Mouse (Mus musculus) limb, embryonic 12.5 days (tissue): ENCODE results near the gene Phf21a. TPM values are rescaled to one million over a fixed set of nuclear protein-coding genes. Genes with fewer than 3 reads are reported as not detected.

Source experiments
- ATAC-seq: fragments of 200-750 bp; cut with Nextera tagmentation; 2 replicates; pipeline ENCODE4 v1.8.0; 2017; ENCODE audit warnings: low read depth, moderate TSS enrichment; ENCODE audit not compliant: insufficient number of reproducible peaks, insufficient read depth, low FRiP score, low TSS enrichment
- H3K27ac ChIP-seq: fragments of 300-500 bp; sonication (generic); 2 replicates; pipeline ENCODE4 v1.5.1; 2016; ENCODE audit warnings: mild to moderate bottlenecking, moderate library complexity
- H3K27me3 ChIP-seq: fragments of 300-500 bp; sonication (generic); 2 replicates; pipeline ENCODE4 v1.6.1; 2016; ENCODE audit warnings: mild to moderate bottlenecking, moderate library complexity
- H3K36me3 ChIP-seq: fragments of 300-500 bp; sonication (generic); 2 replicates; pipeline ENCODE4 v1.6.1; 2016; ENCODE audit warnings: mild to moderate bottlenecking, moderate library complexity
- H3K4me1 ChIP-seq: fragments of 300-500 bp; sonication (generic); replicated peaks from 2 replicates; pipeline ENCODE4 v1.6.1; 2016
- H3K4me2 ChIP-seq: fragments of 300-500 bp; sonication (generic); 2 replicates; pipeline ENCODE4 v1.6.1; 2016; ENCODE audit warnings: mild to moderate bottlenecking, moderate library complexity
- H3K4me3 ChIP-seq: fragments of 300-500 bp; sonication (generic); replicated peaks from 2 replicates; pipeline ENCODE4 v1.5.1; 2016; ENCODE audit warnings: mild to moderate bottlenecking
- H3K9ac ChIP-seq: fragments of 300-500 bp; sonication (generic); replicated peaks from 2 replicates; pipeline ENCODE4 v1.6.1; 2016; ENCODE audit warnings: mild to moderate bottlenecking, moderate library complexity
- H3K9me3 ChIP-seq: fragments of 300-500 bp; sonication (generic); 2 replicates; pipeline ENCODE4 v1.6.1; 2016; ENCODE audit warnings: mild to moderate bottlenecking, moderate library complexity
- WGBS: fragments of 180-500 bp; shearing (Covaris S2); methylation state at CpG from one replicate; pipeline ENCODE4 v1.1.7; 2016; 5-methylcytosine and 5-hydroxymethylcytosine counted together
- polyA plus RNA-seq: library from polyadenylated mRNA; unstranded; fragments of >200 nt; fragmentation: Nextera tagmentation; extraction: Ambion mirVana; gene quantifications from 2 replicates; pipeline ENCODE4 v1.2.1, GENCODE M21; 2016

Gene Phf21a
- polyA plus RNA-seq, 1 experiment from 2014 or later = 34.2 TPM

DNA sequence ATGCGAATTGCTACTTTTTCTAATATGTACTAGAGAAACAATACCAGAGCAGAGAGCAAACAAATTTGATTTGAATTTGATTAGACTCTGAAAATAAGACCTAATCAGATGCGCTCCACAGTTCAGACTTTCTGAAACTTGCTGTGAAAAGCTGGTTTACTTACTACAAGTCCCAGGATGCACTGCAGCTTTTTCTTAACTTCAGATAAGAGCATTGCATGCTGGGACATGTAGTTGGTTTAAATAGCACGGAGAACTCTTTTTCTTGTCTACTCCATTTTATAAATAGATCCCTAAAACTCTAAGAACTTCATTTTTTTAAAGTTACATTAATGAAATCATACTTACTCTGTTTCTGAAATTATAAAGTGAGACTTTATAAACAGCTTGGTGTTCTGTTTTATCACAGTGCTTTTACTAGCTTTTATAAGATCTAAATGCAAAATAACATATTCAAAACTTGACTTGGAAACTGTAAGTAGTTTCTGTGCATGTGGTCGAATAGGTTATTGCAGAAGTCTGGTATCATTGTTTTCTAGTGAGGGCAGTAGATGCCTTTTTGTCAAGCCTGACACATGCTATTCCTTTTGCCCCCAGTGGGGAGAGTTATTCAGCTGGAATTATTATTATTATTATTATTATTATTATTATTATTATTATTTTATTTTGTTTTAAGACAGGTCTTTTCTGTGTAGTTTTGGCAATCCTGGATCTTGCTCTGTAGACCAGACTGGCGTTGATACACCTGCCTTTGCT is 99.1 kb downstream of the Phf21a start:
- H3K36me3 ChIP-seq = no peaks in the 10 kb centered on the region
- H3K4me1 ChIP-seq = peaks cover 20% of the 10 kb centered on the region
- H3K27ac ChIP-seq = no peak overlapping the region
- no peak for ATAC-seq
- H3K27me3 ChIP-seq = no peaks in the 10 kb centered on the region
- H3K4me2 ChIP-seq = no peak overlapping the region
- no peak overlapping the region for H3K4me3 ChIP-seq
- H3K9me3 ChIP-seq = no peaks in the 10 kb centered on the region
- WGBS = 77% methylated on average over 5 of the region's 5 CpGs
- H3K9ac ChIP-seq = no peak overlapping the region

- no peaks in the 10 kb centered on the region for H3K27me3 ChIP-seq
- no peak for ATAC-seq
Measured at GRCm38 (mm10) chr2:92198126-92198525, 105.2 kb downstream of the Phf21a start.

DNA sequence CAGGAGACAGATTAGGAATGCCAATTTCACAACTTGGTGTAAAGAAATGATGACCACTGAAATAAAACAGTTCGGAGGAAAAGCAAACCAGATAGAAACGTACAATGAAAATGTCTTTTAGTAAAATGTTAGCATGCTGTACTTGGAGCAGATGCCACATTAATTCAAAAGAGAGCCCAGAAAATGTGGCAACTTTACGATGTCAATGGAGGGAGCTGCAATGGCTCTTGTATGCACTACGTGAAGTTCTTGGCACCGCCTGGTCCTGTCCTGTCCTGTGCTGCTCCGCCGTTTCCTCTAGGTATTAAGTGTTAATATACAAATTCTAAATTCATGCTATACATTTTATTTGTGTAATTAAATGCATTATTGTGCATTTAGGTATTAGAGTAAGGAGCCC is 105.8 kb downstream of the Phf21a start:
- H3K27me3 ChIP-seq = no peaks in the 10 kb centered on the region
- H3K9ac ChIP-seq = no peak overlapping the region
- ATAC-seq = no peak
- H3K4me3 ChIP-seq = no peak overlapping the region
- WGBS = 55% methylated on average over 7 of the region's 7 CpGs
- H3K4me2 ChIP-seq = no peak overlapping the region
- H3K9me3 ChIP-seq = no peaks in the 10 kb centered on the region
- H3K27ac ChIP-seq = no peak overlapping the region
- no peaks in the 10 kb centered on the region for H3K36me3 ChIP-seq
- H3K4me1 ChIP-seq = peaks cover 17% of the 10 kb centered on the region

More at GRCm38 (mm10) chr2:92198126-92198525, 105.2 kb downstream of the Phf21a start:
- peaks cover 17% of the 10 kb centered on the region for H3K4me1 ChIP-seq
- no peak overlapping the region for H3K4me2 ChIP-seq
- 50% methylated on average over 6 of the region's 6 CpGs for WGBS
- no peaks in the 10 kb centered on the region for H3K36me3 ChIP-seq
- no peak overlapping the region for H3K27ac ChIP-seq
- H3K9me3 ChIP-seq = no peaks in the 10 kb centered on the region
- H3K4me3 ChIP-seq = no peak overlapping the region
- H3K9ac ChIP-seq = no peak overlapping the region

DNA sequence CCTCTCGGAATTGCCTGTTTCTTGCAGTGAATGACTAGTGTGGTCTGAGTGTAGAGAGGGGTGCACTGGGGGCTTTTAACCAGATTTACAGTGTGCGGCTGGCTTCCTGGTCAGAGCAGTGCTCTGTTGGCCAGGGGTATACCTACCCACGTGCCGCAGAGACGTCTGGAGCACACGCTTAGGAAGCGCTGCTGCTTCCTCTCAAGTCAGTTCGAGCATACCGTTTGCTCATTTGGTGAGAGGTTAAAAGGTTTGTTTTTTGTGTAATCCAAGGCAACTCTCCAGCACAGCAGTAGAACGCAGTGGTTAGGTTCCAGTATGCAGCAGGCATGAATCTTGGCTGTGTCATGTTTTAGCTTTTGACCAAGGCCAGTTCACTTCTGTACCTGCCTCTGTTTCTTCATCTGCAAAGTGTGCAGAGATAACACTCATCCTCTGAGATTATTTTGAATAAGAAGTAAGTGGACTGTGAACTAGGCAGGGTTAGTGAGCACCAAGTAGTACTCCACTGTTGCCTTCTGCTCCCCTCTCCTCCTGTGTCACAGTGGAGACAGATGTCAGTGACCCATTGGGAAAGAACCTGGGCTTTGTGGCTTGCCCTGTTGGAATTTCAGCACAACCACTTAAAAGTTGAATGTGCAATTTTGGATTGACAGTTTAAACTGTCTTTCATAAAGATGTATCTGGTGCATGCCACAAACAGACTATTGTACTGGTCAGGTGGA is 106.8 kb downstream of the Phf21a start:
- ATAC-seq = no peak
- 39% methylated on average over 10 of the region's 10 CpGs for WGBS
- Histone ChIP-seq H3K9me3 (no peaks in the 10 kb centered on the region), H3K4me2 (no peak overlapping the region), H3K27me3 (no peaks in the 10 kb centered on the region), H3K4me1 (peaks cover 24% of the 10 kb centered on the region), H3K4me3 (no peak overlapping the region), H3K9ac (no peak overlapping the region), H3K27ac (no peak overlapping the region), H3K36me3 (no peaks in the 10 kb centered on the region)

- no peak for ATAC-seq
- Histone ChIP-seq H3K27me3 (no peaks in the 10 kb centered on the region), H3K4me3 (no peak overlapping the region), H3K9ac (no peak overlapping the region), H3K36me3 (no peaks in the 10 kb centered on the region), H3K9me3 (no peaks in the 10 kb centered on the region), H3K4me2 (no peak overlapping the region), H3K4me1 (peaks cover 32% of the 10 kb centered on the region), H3K27ac (no peak overlapping the region)
- 89% methylated on average over 4 of the region's 4 CpGs for WGBS
Measured at GRCm38 (mm10) chr2:92202319-92203040, 109.6 kb downstream of the Phf21a start.

GRCm38 (mm10) chr2:92205010-92205639 is 112.2 kb downstream of the Phf21a start:
- H3K27me3 ChIP-seq = no peaks in the 10 kb centered on the region
- H3K4me3 ChIP-seq = no peak overlapping the region
- no peak overlapping the region for H3K4me2 ChIP-seq
- H3K9me3 ChIP-seq = no peaks in the 10 kb centered on the region
- ATAC-seq = no peak
- WGBS = 65% methylated on average over 5 of the region's 5 CpGs
- H3K36me3 ChIP-seq = no peaks in the 10 kb centered on the region
- peaks cover 15% of the 10 kb centered on the region for H3K4me1 ChIP-seq
- H3K27ac ChIP-seq = no peak overlapping the region
- no peak overlapping the region for H3K9ac ChIP-seq

DNA sequence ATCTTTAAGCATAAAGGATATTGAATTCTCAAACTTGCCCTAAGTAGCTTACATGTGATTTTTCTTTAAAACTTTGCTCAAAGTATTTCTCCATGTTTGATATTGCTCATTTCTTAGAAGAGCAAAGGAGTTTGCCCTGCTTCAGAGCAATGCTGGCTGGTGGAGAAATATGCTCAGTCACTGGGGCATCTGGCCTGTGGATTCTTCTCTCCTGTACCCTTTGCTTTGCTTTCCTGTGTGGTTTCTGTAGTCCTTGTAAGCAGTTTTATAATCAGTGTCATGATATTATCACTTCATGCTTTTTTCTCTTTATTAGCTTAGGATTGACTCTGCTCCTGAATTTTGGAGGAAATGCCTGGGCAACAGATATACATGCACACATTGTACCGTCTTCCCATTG is 117.5 kb downstream of the Phf21a start:
- Histone ChIP-seq H3K4me3 (no peak overlapping the region), H3K9me3 (no peaks in the 10 kb centered on the region), H3K4me1 (peaks cover 6% of the 10 kb centered on the region; the same call in 1 of the 2 replicates), H3K4me2 (no peak overlapping the region), H3K9ac (no peak overlapping the region), H3K27ac (no peak overlapping the region), H3K36me3 (peaks cover 20% of the 10 kb centered on the region), H3K27me3 (no peaks in the 10 kb centered on the region)
- ATAC-seq = no peak
- 95% methylated on average over 1 of the region's 1 CpGs for WGBS

DNA sequence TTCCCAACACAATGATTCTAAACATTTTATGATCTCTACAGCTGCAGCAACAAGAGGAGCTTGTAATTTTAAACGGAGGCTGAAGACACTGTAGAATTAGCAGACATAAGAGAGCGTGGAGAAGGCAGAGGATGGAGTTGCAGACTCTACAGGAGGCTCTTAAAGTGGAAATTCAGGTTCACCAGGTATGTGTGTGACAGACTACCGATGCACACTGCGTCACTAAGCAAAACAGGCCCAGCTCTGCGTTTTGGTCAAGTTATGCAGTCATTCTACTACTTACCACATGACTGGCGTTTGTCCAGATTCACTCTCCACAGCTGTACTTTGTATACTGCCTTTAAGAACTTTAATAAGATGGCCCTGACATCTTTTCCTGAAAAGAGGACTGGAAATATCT is 128.5 kb downstream of the Phf21a start:
- Histone ChIP-seq H3K4me2 (no peak overlapping the region), H3K27me3 (no peaks in the 10 kb centered on the region), H3K4me1 (no peaks in the 10 kb centered on the region), H3K9me3 (no peaks in the 10 kb centered on the region), H3K36me3 (peaks cover 47% of the 10 kb centered on the region), H3K9ac (no peak overlapping the region), H3K27ac (no peak overlapping the region), H3K4me3 (no peak overlapping the region)
- 85% methylated on average over 6 of the region's 6 CpGs for WGBS
- ATAC-seq = no peak

DNA sequence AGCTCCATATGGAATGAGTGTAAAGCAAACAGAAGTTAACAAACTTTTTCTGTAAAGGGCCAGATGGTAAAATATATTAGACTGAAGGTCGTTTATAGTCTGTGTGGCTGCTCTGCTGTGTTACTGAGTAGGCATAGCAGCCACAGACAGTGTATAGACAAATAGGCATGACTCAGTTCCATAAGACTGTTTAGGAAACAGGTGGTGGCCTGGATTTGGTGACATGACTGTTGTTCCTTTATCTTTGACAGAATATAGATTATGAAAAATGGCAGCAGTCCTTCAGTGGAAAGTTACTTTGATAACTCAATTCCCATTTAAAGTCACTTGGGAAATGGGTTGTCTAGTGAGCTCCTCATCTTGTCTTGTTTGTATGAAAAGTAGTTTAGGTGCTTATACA is 132.7 kb downstream of the Phf21a start:
- no peaks in the 10 kb centered on the region for H3K9me3 ChIP-seq
- H3K4me2 ChIP-seq = no peak overlapping the region
- no peak overlapping the region for H3K27ac ChIP-seq
- ATAC-seq = no peak
- no peaks in the 10 kb centered on the region for H3K4me1 ChIP-seq
- WGBS = 67% methylated on average over 1 of the region's 1 CpGs
- H3K27me3 ChIP-seq = no peaks in the 10 kb centered on the region
- H3K36me3 ChIP-seq = peaks cover 55% of the 10 kb centered on the region
- no peak overlapping the region for H3K4me3 ChIP-seq
- no peak overlapping the region for H3K9ac ChIP-seq

DNA sequence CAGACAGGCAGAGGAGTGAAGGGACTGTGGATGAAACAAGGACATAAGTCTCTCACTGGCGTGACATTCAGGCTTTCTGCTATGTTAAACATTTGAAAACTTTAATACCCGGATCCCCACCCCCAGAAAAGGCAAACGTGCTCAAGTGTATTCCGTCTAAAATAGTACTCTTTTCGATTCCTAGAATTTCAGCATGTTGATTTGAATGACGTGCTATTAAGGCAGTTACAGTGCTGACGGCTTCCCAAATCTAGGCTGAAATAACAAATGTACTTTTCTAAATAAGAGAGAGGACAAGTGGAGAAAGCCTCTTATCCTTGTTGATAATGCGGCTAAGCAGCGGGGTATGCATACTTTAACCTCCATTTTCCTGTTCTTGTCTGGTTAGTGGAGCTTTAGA is 137.1 kb downstream of the Phf21a start:
- no peaks in the 10 kb centered on the region for H3K27me3 ChIP-seq
- no peak for ATAC-seq

GRCm38 (mm10) chr2:92231706-92232105 is 138.8 kb downstream of the Phf21a start:
- no peak for ATAC-seq
- Histone ChIP-seq H3K4me3 (no peak overlapping the region), H3K27ac (no peak overlapping the region), H3K9ac (no peak overlapping the region), H3K4me2 (no peak overlapping the region), H3K4me1 (no peaks in the 10 kb centered on the region), H3K36me3 (peaks cover 71% of the 10 kb centered on the region), H3K9me3 (no peaks in the 10 kb centered on the region; the same call in 1 of the 2 replicates), H3K27me3 (no peaks in the 10 kb centered on the region)

More for the DNA sequence above, 137.1 kb downstream of the Phf21a start:
- Histone ChIP-seq H3K9me3 (no peaks in the 10 kb centered on the region; the same call in 1 of the 2 replicates), H3K4me2 (no peak overlapping the region), H3K4me1 (no peaks in the 10 kb centered on the region), H3K9ac (no peak overlapping the region), H3K36me3 (peaks cover 64% of the 10 kb centered on the region), H3K4me3 (no peak overlapping the region), H3K27ac (no peak overlapping the region)
- 90% methylated on average over 9 of the region's 9 CpGs for WGBS
